Mouse (Mus musculus): ENCODE measurements around the gene Dsn1.

Dsn1 gene

DNA sequence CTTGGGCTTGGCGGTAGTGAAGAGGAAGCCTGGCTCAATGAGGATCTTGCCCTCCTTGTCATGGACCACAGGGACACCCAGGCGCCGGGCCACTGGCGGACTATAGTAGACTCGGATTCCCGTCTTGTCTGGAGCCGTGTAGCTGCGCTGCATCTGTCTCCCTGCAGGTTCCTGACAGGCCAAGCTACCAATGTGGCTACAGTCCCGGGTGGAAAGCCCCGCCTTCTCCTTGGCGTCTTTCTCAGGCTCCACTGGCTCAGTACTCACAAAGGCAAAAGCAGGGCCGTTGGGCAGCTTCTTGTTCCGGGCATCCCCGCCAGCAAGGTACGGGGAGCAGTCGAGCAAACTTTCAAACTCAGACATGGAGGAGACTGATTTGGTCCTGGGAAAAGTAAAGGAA lies 14.2 kb upstream of the Dsn1 start:
- no peak for DNase-seq (ENCODE audit: low spot score)

DNA sequence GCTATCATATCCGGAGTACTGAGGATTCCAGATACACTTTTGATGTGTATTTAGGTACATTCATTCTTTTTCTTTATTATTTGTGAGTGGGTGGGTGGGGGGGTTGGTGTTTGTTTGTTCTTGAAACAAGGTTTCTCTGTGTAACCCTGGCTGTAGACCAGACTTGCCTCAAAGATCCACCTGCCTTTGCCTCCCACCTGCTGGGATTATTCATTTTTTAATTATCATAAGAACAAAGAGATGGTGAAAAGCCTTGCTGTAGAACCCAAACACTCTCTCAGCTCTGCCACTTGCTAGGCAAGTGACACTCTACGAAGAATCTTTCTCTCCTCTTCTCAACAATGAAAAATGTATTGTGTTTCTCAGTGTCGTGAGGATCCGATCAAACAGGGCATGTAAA lies 12.3 kb upstream of the Dsn1 start:
- no peak for DNase-seq (ENCODE audit: low spot score)

DNA sequence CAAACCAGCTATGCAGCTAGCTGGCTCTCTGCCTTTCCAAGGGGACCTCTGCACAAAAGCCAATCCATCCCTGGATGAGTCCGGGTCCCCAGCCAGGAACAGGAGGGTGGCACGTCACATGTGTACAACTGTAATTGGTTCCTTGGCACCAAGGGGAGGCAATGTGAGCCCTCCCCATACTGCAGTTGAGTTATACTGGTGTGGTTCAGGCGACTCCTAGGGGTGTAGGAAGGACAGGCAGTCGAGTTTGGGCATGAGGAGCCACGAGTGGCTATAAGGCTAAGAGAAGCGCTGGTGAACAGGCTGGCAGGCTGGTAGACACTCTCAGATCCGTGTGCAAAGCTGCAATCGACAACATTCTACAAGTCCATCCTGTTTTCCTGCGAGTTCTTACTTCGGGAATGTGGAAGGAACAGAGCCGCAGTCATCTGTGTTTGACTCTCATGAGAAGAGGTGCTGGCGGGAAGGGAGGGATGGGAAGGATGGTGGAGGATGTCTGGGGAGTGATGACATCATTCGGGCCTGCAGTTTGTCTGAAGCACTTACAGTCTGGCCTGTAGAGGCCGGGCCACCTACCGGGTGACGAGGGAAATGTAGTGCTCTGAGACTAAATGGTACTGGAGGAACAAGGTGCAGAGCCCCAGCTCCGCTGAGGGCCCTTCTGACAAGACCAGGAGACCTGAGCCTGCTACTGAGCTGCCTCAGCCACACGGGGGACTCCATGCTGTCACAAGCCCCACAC lies 9.7 kb upstream of the Dsn1 start:
- no peak for DNase-seq (ENCODE audit: low spot score)

DNA sequence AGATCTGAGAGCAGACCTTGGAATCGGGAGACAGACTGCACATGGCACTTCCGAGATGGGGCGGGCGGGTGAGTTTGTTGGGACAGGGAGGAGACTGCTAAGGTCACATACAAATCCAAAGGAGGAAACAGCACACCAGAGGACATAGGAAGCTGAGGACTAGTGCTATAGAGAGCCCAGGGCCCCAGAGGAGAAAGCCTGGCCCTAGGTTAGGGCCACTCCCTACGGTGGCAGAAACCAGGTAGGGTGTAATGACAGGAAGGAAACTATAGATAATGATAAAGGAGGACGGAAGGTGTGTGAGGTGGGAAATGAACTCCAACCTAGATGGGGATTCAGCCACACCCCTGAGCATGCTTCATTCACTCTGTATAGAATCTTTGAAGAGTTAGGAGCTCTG lies 5.4 kb upstream of the Dsn1 start:
- DNase-seq (ENCODE audit: low spot score) = no peak

DNA sequence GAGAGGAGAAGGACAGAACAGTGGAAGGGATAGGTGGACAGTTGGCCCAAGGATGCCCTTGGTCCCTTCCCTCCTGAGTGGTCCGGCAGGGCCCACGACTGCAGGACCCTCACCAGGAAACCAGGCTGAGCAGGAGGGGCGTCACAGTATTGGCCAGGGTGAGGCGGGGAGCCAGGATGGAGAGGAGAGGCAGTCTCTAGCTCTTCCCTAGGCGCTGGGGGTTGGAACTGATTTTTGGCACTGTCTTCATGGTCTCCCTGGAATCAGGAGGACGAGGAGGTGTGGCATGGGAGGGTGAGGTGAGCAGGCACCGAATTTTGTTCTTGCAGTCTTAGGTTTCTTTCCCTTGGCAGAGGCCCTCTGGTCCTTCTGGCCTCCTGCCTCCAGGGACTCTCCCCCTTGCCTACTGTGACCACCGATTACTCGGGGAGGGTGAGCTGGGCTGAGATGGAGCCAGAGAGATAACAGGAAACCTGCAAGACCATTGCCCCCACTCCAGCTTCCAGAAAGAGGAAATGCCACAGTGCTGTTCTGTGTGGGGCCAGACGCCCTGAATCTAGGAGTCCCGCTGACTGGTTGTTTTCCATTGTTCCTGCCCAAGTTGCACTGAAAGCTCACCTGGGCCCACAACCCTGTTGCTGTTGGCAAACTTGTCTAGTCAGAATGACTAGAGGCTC lies 3.8 kb upstream of the Dsn1 start:
- DNase-seq (ENCODE audit: low spot score) = no peak

DNA sequence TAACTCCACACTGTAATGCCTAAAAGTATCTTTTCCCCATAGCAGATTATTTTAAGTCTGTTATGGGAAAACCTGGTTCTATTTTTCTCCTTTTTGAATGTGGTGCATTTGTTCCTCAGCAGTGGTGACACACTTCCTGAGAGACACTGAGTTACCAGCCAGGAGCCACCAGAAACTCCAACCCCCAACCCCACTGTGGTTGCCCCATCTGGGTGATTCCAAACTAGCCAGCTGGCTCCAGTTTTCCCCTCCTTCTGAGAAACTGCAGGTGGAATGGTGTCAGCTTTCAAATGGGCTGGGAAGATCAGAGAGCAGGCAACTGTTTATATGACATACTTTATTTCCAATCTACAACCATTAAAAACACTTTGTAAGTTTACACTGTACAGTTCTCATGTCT lies 3.2 kb upstream of the Dsn1 start:
- no peak for DNase-seq (ENCODE audit: low spot score)

DNA sequence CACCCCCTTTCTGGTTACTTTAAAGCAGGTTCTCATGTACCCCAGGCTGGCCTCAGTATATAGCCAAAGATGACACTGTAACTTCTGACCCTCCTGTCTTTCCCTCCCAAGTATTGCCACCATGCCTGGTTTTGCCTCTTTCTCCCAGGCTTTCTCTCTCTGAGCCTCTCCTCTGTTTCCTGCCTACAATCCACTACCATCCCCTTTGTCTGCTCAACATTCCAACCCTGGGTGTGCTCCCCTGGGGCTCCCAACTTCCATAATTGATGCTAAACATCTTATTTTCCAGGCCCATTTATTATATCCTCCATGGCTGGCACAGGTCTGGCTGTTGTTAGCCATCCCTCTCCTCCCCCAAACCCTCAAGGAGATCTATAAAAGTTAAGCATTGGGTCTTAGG lies 1.6 kb upstream of the Dsn1 start:
- DNase-seq (ENCODE audit: low spot score) = no peak

DNA sequence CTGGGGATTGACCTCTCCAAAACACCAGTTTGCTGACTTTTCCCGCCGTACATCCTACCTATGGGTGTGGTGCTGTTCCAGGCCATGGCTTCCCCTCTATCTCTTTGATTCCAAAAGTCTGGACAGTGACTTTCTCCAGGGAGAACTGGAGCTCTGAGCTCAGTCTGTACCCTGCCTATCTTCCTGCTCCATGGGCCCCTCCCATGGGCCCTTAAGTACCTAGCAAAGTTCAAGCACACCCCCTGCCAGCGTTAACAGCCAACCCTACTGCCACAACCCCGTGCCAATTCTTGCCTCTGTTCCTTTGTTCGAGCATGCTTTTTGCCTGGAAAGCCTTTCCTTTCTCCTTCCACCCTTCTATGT lies 261 bp upstream of the Dsn1 start:
- no peak for DNase-seq (ENCODE audit: low spot score)

DNA sequence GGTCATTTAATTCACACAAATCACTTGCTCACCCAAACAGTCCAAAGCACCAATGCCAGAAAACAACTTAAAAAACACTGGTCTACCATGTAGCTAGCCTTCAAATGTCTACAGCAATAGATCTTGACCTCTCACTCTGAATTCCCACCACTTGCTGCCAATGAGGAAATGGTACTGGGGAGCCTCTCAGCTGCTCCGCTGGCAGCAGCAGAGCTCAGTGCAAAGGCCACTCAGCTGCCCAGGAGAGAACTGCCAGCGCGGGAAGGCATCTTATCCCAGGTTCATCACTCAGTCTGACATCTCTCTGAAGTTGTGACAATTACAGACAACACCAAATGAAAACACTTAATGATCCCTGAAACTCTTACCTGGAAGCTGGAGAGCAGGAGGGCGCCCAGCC lies 4.6 kb downstream of the Dsn1 start:
- DNase-seq (ENCODE audit: low spot score) = no peak

DNA sequence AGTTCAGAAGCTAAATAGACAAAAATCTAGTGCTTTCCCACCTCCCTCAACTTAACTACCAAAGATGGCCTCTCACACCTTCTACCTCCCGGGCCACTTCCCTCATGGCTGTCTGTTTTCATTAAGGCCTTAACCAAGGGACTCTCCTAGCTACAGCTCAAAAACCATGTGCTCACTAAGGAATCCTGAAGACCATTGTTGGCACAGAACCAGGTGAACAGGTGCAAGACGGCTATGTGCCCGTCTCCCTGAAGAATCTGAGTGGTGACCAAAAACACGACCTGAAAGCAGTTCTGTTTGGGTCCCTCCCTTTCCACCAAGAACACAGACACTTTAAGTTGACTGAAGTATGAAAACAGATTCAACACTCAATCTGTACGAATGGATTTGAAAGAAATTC lies 8.7 kb downstream of the Dsn1 start:
- no peak for DNase-seq (ENCODE audit: low spot score)

DNA sequence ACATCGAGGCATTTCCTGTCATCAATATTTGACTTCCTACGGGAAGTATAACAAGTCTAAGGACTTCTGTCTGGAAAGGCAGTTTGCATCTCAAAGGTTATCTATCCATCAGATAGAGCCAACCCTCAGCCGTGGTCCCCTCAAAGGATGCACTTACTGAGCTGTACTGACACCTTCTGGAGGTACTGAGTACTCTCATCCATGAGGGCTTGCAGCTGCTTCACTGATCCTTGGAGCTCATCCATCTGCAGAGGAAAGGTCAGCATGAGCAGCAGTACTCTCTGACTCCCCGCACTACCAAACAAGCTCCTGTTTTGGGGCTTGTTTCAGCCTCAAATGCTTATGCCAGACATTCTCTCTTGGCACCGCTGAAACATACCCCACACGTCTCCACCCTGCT lies 10.4 kb downstream of the Dsn1 start:
- no peak for DNase-seq (ENCODE audit: low spot score)

DNA sequence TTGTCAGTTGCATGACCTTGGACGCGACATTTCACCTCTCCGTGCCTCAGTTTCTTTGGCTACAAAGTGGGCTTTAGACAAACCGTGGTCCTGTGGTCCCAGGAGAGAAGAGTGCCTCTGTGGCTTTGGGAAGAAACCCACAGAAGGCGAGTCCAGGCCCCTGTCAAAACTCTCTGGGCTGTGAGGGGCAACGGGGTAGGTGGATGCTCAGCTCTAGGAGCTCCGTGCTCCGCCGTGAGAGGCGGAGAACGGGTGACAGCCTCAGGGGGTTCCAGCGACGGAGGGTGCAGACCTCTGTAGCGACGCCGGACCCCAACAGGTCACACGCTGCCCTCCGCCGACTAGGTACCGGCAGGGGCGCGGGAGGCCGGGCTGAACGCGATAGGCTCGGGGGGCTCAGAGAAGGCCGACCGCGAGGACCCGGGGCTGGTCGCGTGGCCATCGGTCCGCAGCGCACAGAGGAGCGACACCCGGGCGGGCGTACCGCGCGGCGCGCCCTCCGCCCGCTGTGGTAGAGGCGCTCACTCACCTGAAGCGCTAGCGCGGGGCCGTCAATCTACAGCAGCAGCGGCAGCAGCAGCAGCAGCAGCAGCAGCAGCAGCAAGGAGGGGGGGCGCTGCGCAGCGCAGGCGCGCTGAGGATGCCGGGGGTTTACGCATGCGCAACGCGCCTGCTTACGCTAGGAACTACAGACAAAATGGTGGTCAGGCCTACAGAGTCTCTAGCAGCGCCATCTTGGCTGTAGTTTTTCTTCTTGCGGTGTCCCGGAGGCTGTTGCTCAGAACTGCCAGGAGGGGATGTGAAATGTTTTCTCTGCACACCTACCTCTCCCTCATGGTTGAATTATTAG lies 15.3 kb downstream of the Dsn1 start, which contains the start of gene Ndrg3:
TSS of gene Ndrg3 (minus strand) at position 587 of the 850 bp plus-strand sequence.
- peak; percentile 97 for DNase-seq (ENCODE audit: low spot score)

DNA sequence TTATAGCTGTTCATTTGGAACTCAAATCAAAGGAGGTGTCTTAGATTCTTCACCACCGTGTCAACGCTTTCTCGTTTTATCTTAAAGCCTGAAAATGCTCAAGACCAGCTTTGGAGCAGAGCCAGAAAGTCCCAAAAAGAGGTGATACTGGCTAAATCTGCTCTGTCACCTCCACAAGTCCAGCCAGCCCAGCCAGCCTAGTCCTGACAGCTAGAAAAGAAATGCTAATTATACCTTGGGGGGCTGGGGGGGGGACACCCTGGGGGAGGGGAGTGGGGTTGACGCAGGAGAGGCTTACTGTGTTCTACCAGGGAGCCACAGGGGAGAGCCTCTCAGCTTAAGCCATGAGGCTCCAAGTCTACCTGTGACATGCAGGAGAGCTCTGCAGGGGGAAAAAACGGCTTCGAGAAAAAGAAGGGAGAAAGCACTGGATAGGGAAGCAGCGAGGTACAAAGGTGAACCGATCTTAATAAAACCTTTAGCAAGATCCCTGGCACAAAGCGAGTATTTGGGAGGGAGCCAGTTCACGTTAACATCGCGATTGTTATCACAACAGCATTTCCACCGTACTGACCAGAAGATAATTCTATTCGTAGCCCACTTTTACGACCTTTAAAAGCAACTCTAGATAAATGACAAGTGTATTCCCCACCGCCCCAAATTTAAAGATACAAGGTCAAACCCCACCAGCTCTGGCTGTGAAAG lies 16.1 kb downstream of the Dsn1 start:
- DNase-seq (ENCODE audit: low spot score) = no peak

DNA sequence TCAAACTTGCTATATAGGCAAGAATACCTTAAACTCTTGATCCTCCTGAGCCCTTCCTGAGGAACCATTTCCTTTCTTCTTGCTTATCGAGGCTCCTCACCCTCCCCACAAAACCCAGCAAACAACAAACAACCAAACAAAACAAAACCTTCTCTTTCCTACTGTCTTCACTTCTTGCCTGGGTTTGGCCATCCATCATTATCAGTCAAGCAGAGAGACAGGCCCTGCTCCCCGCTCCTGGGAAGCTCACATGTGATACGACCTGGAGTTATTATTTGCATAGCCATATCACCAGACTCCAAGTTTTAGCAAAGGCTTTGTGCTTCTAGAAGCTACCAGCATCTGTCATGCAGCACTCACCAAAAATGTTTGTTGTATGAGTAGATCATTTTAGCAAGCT lies 19.6 kb downstream of the Dsn1 start:
- no peak for DNase-seq (ENCODE audit: low spot score)

DNA sequence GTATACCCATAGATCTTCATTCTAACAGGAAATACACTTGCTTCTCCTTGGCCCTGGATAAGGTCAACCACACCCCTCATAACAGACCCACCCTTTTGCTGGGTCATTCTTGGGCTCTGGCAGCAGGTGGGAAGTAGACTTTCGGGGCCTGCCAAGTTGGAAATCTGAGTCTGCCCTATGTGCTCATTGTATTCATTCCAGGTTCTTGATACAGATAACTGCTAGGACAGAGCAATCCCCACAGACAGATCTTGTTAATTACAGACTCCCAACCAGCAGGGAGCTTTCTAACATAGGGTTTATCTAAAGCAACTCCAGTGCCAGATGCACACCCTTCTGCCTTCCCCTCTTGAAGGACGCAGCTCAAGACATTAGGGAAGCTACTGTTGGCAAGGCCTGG lies 24.1 kb downstream of the Dsn1 start:
- no peak for DNase-seq (ENCODE audit: low spot score)

DNA sequence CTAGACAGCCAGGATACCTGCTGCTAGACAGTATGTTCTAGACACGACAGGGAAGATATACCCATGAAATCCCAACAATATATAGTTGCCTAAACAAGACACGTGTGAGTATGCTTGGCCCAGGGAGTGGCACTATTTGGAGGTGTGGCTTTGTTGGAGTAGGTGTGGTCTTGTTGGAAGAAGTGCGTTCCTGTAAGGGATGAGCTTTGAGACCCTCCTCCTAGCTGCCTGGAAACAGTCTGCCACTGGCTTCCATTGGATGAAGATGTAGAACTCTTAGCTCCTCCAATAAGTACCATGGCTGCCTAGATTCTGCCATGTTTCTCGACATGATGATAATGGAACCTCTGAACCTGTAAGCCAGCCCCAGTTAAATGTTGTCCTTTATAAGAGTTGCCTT lies 25.7 kb downstream of the Dsn1 start:
- DNase-seq (ENCODE audit: low spot score) = no peak

DNA sequence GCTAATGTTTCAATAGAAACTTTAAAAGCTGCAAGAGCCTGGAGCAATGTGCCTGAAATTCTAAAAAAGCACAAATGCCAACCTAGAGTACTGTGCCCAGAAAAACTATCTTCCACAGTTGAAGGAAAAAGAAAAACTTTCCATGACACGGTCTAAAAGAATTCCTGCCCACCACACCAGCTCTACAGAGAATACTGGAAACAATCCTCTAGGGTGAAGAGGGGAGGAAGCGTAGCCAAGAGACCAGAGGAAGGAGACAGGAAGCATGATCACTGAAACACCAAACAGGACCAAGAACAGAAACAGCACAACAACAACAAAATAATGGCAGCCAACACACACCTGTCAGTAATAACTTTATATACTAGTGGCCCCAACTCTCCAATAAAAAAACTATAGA lies 26.9 kb downstream of the Dsn1 start:
- no peak for DNase-seq (ENCODE audit: low spot score)

DNA sequence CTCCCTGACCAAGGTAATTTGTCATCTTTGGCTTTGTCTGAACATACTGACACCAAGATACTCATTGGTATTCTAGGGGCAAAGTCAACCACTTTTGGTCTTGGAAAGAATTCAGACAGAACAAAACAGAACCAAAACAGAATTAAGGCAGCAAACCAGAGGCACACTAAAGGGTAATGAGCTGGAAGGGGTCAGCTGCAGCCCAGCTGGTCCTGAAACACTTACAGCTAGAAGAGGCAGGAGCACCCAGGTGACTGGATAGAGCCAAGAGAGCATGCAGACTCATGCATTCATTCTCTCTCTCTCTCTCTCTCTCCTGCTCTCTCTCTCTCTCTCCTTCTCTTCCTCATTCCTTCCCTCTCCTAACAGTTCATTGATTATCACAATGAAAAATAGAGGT lies 30.2 kb downstream of the Dsn1 start:
- no peak for DNase-seq (ENCODE audit: low spot score)

DNA sequence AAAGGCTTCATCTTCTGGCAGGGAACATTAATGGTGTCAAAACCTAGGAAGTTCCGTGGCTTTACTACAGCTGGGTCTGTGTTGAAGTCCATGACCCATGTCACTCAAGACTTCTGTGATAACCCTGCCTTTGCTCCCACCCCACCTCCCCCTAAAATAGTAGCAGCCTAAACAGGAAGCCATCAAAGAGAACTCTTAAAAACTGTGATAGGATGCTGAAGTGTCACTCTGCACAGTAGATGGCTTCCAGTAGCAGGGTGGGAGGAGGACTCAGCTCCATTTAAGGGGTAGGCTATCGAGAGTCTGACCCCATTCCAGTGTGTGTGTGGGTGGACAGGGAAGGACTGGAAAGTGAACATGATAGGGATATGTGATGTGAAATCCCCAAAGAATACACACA lies 32.0 kb downstream of the Dsn1 start:
- no peak for DNase-seq (ENCODE audit: low spot score)

DNA sequence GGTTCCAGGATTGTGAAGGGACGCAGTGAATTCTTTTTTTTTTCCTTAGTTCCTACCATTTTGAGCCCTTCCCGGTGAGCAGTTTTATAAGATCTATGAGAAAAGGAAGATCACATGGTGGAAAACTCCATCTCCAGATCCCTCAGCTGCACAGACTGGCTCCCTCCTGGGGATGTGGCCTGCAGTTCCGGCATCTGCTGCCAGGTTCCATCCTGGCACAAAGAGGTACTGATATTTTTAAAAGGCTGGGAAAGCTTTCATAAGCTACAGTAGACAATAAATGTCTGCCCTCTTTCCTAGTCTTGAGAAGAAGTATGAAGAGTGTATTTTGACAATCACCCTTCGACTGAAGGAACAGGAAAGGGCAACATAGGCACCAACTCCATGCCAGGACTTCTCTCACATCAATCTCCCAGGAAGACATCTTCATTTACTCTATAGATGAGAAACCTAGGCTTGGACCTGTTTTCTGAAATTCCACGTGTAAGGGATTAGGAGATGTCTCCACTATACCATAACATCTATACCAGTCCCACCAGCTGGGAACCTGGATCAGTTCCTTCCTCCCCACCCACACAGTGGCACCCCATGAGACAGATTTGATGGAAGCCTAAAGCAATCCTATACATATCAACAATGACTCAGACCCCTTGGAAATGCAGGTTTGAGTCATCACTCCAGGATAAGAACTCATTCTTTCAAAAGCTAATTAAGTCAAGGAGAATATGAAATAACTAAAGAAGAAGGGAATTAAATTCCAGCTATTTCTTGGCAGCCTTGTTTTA lies 33.4 kb downstream of the Dsn1 start:
- no peak for DNase-seq (ENCODE audit: low spot score)

DNA sequence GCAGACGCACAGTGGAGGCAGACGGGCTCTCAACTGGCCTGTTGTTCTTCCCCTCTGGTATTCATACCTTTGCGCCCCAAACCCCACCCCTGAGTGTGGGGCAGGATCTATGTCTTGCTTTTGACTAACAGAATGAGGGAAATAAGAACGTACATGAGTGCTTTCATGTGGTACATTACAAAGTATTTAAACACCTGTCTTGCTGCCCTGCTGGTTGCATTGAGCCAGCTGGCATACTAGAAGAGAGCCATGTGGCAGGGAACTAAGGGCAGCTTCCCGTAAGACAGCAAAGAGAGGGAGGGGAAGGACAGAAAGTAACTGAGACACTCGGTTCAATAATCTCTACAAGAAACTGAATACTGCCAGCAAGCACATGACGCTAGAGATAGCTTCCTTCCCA lies 36.7 kb downstream of the Dsn1 start:
- no peak for DNase-seq (ENCODE audit: low spot score)

DNA sequence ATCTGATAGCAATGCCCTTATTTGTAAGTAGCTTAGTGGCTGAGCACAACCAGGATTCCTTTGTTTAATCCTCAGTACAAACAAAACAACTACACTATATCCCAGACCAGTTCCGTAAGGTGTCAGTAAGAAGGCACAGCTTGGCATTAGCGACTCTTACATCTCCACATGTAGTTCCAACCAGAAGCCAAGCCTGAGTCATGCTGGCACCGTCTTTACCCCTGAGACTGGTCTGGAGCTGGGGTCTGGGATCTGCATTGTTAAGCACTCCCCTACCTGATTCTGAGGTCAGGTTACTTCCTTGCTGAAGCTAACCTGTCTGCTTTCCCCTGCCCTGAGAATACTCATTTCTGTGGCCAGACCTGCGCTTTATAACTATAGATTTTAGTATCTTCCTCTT lies 38.5 kb downstream of the Dsn1 start:
- DNase-seq (ENCODE audit: low spot score) = no peak

All from ovary, postnatal 36 days (tissue).